Mouse (Mus musculus) midbrain, embryonic 14.5 days (tissue): ENCODE measurements at regions not wholly inside any gene's neighbourhood (a gene's known extent, or its start where the extent isn't known, plus 50 kb on each side); places are given as distances from the start of the nearest gene placed in this dataset.

Source experiments
- ATAC-seq: fragments of 200-750 bp; cut with Nextera tagmentation; 2 replicates; pipeline ENCODE4 v1.8.0; 2017; ENCODE audit warnings: moderate number of reproducible peaks, moderate library complexity; ENCODE audit not compliant: low FRiP score, low TSS enrichment
- DNase-seq: peaks from one replicate; pipeline ENCODE4 v3.0.0-alpha.2; 2015
- H3K27ac ChIP-seq: fragments of 300-500 bp; sonication (generic); replicated peaks from 2 replicates; pipeline ENCODE4 v1.5.1; 2014; ENCODE audit warnings: mild to moderate bottlenecking, low read depth, low read length, moderate library complexity
- H3K27me3 ChIP-seq: fragments of 300-500 bp; sonication (generic); 2 replicates; pipeline ENCODE4 v1.6.1; 2014; ENCODE audit warnings: low read length, control low read depth, mixed read lengths; ENCODE audit not compliant: control insufficient read depth, insufficient read depth
- H3K36me3 ChIP-seq: fragments of 300-500 bp; sonication (generic); 2 replicates; pipeline ENCODE4 v1.6.1; 2014; ENCODE audit warnings: low read length, control low read depth; ENCODE audit not compliant: control insufficient read depth, insufficient read depth
- H3K4me1 ChIP-seq: fragments of 300-500 bp; sonication (generic); 2 replicates; pipeline ENCODE4 v1.6.1; 2014; ENCODE audit warnings: mild to moderate bottlenecking, antibody characterized with exemption, low read length, control low read depth; ENCODE audit not compliant: control insufficient read depth, insufficient read depth
- H3K4me2 ChIP-seq: fragments of 300-500 bp; sonication (generic); 2 replicates; pipeline ENCODE4 v1.6.1; 2014; ENCODE audit warnings: mild to moderate bottlenecking, low read length, moderate library complexity
- H3K4me3 ChIP-seq: fragments of 300-500 bp; sonication (generic); replicated peaks from 2 replicates; pipeline ENCODE4 v1.5.1; 2014; ENCODE audit warnings: low read depth, low read length
- H3K9ac ChIP-seq: fragments of 300-500 bp; sonication (generic); replicated peaks from 2 replicates; pipeline ENCODE4 v1.6.1; 2014; ENCODE audit warnings: mild to moderate bottlenecking, low read length, moderate library complexity
- H3K9me3 ChIP-seq: fragments of 300-500 bp; sonication (generic); 2 replicates; pipeline ENCODE4 v1.6.1; 2016; ENCODE audit warnings: low read length, control low read depth, mixed read lengths; ENCODE audit not compliant: control insufficient read depth
- WGBS: fragments of 180-500 bp; shearing (Covaris S2); extraction: QIAGEN DNeasy Blood & Tissue Kit; methylation state at CpG from one replicate; pipeline ENCODE4 v1.1.7; 2014; 5-methylcytosine and 5-hydroxymethylcytosine counted together

DNA sequence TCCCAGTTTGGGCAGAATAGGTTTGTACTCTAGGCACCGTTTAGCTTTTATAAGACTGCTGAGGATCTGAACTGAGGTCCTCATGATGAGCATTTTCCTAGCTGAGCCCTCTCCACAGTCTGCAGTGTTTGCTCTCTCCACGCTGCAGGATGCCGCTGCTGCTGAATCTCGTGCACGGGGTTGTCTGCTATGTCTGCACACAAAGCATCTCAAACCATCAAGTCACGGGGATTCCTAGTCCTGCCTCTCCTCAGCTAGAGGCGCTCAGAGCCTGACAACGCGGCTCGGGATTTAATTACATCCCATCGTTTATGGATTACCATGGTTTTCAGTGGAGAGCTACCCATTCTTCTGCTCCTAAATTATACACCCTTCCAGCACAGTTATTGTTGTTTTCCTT, 175.6 kb downstream of the Rnf144b start:
- H3K36me3 ChIP-seq, result no peaks in the 10 kb centered on the region
- H3K4me3 ChIP-seq, result no peak overlapping the region
- H3K27me3 ChIP-seq, result no peaks in the 10 kb centered on the region
- H3K4me1 ChIP-seq, result no peaks in the 10 kb centered on the region
- 31% methylated on average over 11 of the region's 11 CpGs for WGBS
- ATAC-seq (no peak), DNase-seq (peak; percentile 58)
- H3K9me3 ChIP-seq, result 0 out of 2 replicates have a peak, but pooled peaks cover 3% of the 10 kb centered on the region
- no peak overlapping the region for H3K27ac ChIP-seq
- H3K9ac ChIP-seq, result no peak overlapping the region
- no peak overlapping the region for H3K4me2 ChIP-seq

DNA sequence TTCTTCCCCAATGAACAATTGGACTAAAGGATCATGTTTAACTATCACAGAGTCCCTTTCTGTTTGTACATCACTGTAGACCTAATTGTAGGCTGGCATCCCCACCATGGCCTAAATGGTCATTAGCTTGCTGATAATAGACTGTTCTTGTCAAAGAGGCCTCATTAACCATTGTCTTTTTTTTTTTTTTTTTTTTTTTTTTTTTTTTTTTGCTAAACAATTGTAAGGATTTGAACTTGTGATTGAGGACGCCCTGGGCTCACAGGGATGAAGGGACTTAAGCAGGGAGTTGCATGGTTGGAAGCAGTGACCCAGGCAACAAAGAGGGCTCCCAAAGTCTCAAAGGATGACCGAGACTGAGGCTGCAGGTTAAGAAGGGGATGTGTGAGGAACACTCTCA, 178.0 kb downstream of the Rnf144b start:
- 54% methylated on average over 2 of the region's 2 CpGs for WGBS

DNA sequence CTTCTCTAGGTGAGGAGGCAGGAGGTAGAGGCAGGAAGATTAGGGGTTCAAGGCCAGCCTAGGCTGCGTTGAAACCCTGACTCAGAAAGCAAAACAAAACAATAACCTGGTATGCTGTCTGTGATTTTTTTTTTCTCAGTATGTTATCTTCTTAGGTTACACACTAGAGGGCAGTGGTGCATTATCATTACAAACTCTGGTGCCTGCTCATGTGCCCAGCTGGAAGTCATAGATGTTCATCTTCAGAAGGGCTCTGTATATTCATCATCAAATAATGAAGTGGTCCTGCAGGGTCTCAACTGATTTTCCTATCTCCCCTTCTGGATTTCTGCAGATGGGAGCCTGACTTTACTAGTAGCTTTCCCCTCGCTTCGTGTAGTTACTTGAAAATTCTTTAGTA, 178.6 kb downstream of the Rnf144b start:
- H3K27me3 ChIP-seq, result no peaks in the 10 kb centered on the region
- H3K9me3 ChIP-seq, result 0 out of 2 replicates have a peak, but pooled peaks cover 3% of the 10 kb centered on the region
- no peak for ATAC-seq
- no peak overlapping the region for H3K27ac ChIP-seq
- peak; percentile 85 for DNase-seq
- H3K36me3 ChIP-seq, result no peaks in the 10 kb centered on the region
- no peak overlapping the region for H3K4me3 ChIP-seq
- H3K4me2 ChIP-seq, result no peak overlapping the region
- H3K4me1 ChIP-seq, result no peaks in the 10 kb centered on the region
- WGBS, result 63% methylated on average over 3 of the region's 3 CpGs
- H3K9ac ChIP-seq, result no peak overlapping the region

More for the DNA sequence above, 178.0 kb downstream of the Rnf144b start:
- no peak overlapping the region for H3K27ac ChIP-seq
- ATAC-seq, result no peak
- H3K4me1 ChIP-seq, result no peaks in the 10 kb centered on the region
- no peak overlapping the region for H3K4me2 ChIP-seq
- H3K9me3 ChIP-seq, result 0 out of 2 replicates have a peak, but pooled peaks cover 3% of the 10 kb centered on the region
- DNase-seq, result no peak
- no peaks in the 10 kb centered on the region for H3K36me3 ChIP-seq
- H3K9ac ChIP-seq, result no peak overlapping the region
- H3K27me3 ChIP-seq, result no peaks in the 10 kb centered on the region
- no peak overlapping the region for H3K4me3 ChIP-seq

DNA sequence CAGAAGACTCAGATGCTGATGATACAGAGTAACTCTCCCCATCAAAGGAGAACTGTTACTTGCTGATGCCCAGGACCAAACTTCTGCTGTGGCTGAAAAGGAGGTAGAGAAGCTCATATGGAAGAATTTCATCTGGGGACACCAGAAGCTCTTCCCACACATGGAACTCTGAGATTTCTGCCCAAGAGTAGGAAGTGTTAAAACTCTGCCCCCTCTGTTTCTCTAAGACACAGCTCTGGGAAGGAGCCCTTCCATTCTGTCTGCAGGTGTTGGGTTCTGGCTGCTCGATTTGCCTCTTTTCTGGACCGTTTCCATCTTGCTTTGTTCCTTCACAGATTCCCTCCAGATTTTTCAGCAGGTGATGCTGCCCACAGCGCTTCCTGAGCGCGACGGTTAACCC, 187.0 kb downstream of the Rnf144b start:
- ATAC-seq, result no peak
- DNase-seq, result no peak
- 95% methylated on average over 6 of the region's 6 CpGs for WGBS
- Histone ChIP-seq H3K4me1 (peaks cover 6% of the 10 kb centered on the region; the same call in 1 of the 2 replicates), H3K9ac (no peak overlapping the region), H3K9me3 (no peaks in the 10 kb centered on the region), H3K27ac (no peak overlapping the region), H3K4me3 (no peak overlapping the region), H3K36me3 (no peaks in the 10 kb centered on the region), H3K4me2 (no peak overlapping the region), H3K27me3 (no peaks in the 10 kb centered on the region)

DNA sequence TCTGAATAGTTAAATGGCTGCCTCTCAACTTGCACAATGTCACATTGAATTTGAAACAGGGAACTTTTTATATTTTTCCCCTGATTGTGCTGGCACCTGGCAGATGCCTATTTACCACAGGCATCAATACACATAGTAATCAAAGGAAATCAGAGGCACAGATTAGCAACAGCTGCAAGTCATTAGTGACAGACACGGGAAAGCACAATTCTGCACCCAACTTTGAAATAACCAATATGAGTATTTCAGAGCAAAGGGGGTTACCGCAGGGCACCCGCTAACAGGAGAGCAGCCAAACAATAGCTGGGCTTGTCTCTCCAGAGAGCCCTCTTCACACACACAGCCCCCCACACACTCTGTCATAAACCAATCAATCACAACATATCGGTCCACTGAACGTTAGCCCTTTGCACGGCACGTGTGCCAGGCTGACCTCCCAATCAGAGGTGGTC, 188.3 kb downstream of the Rnf144b start:
- no peak overlapping the region for H3K4me2 ChIP-seq
- H3K4me3 ChIP-seq, result no peak overlapping the region
- H3K27me3 ChIP-seq, result no peaks in the 10 kb centered on the region
- H3K36me3 ChIP-seq, result no peaks in the 10 kb centered on the region
- peaks cover 6% of the 10 kb centered on the region; the same call in 1 of the 2 replicates for H3K4me1 ChIP-seq
- no peak for DNase-seq
- no peaks in the 10 kb centered on the region for H3K9me3 ChIP-seq
- 45% methylated on average over 7 of the region's 7 CpGs for WGBS
- H3K27ac ChIP-seq, result no peak overlapping the region
- no peak overlapping the region for H3K9ac ChIP-seq
- ATAC-seq, result no peak

DNA sequence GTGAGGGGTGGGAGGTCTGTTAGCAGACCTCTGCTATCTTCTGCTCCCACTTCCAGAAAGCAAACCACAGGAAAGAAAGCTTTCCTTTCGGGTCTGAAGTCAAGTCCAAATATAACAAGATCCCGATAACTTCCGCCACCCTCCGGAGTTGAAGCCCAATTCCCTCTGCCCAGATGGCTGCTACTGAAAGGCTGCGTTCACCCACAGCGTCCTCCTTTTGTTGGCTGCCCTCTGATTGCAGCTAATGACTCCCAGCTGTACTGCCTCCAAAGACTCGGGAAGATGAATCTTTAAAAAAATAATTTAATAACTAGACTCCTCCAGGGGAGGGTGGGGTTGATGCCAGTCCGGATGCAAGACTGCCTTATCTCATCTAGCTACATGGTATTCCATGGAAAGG, 197.1 kb downstream of the Rnf144b start:
- Histone ChIP-seq H3K27me3 (no peaks in the 10 kb centered on the region), H3K36me3 (no peaks in the 10 kb centered on the region), H3K4me1 (no peaks in the 10 kb centered on the region), H3K9me3 (no peaks in the 10 kb centered on the region), H3K9ac (no peak overlapping the region), H3K4me3 (no peak overlapping the region), H3K4me2 (no peak overlapping the region), H3K27ac (no peak overlapping the region)
- DNase-seq, result no peak
- WGBS, result 80% methylated on average over 8 of the region's 8 CpGs
- ATAC-seq, result no peak

DNA sequence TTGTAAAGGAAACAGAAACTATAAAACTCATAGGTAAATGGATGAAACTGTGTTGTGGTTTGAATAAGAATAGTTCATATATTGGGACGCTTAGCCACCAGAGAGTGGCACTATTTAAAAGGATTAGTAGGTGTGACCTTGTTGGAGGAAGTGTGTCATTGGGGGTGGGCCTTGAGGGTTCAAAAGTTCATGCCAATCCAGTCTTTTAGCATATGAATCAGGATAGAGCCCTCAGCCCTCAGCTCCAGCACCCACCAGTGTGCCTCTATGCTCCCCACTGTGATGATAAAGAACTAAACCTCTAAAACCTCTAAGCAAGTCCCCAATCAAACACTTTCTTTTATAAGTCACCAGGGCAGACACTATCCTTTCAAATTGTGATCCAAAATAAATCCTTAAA, 199.4 kb downstream of the Rnf144b start:
- no peak overlapping the region for H3K9ac ChIP-seq

DNA sequence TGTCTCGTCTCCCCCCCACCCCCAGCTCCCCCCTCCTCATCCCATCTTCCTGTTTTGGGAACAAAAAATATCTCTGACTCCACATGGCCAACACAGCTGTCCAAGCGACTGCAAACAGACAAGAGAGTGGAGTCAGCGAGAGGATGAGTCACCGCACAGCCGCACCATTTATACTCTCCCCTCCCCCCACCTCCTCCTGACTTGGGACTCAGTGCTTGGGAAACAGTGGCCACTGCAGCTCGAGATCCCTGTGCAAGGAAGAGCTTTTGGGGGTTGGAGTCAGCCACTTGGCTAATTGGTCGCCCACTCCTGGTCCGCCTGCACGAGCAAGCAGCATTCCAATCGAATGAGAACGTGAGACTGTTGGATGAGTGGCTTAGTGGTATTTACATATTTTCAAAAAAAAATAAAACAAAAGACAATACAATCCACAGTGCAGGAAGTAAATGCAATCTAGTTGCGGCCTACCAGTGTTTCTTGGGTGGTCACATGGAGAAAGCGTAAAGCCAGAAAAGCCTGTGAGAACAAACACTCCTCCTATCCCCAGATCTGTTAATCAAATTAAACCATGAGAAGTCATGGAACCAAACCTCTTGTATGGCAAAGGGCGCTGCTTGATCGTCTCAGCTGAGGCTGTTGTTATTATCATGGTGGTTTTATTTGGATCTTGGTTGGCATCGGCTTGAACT, 213.7 kb downstream of the Rnf144b start:
- Histone ChIP-seq H3K4me2 (no peak overlapping the region), H3K4me1 (no peaks in the 10 kb centered on the region), H3K27ac (no peak overlapping the region), H3K27me3 (no peaks in the 10 kb centered on the region), H3K4me3 (no peak overlapping the region), H3K9ac (no peak overlapping the region), H3K9me3 (no peaks in the 10 kb centered on the region), H3K36me3 (no peaks in the 10 kb centered on the region)
- no peak for ATAC-seq
- 73% methylated on average over 16 of the region's 16 CpGs for WGBS
- DNase-seq, result no peak

More for the DNA sequence above, 199.4 kb downstream of the Rnf144b start:
- Histone ChIP-seq H3K36me3 (no peaks in the 10 kb centered on the region), H3K9me3 (no peaks in the 10 kb centered on the region), H3K4me3 (no peak overlapping the region), H3K27ac (no peak overlapping the region), H3K4me2 (no peak overlapping the region), H3K4me1 (no peaks in the 10 kb centered on the region), H3K27me3 (no peaks in the 10 kb centered on the region)
- 63% methylated on average over 1 of the region's 1 CpGs for WGBS
- DNase-seq (no peak), ATAC-seq (no peak)

DNA sequence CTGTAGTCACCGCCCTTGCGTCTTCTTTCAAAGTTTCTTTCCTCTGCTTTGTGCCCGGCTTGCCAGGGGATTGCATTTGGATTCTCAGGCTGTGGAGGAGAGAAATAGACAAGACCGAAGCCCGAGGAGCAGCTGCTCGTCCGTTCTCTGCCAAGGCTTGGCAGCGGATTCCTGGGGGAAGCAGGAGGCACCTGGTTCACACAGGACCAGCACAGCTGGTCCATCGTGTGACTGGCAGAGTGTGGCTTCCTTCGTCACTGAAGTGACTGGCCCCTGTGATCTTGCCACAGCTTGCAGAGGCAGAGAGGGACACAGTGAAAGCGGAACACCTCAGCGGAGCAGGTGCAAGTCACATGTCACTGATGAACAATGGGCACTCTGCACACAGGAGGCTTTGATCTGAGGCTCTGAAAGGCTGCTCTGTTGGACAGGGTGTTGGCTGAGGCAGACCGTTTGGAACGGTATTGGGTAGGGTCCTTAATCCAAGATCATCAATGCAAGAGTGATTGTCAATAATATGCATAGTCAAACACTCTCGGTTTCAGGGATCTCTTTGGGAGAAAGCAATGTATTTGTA, 214.5 kb downstream of the Rnf144b start:
- DNase-seq (peak; percentile 37), ATAC-seq (no peak; the same call in 1 of the 2 replicates)
- H3K27ac ChIP-seq, result no peak overlapping the region
- no peaks in the 10 kb centered on the region for H3K27me3 ChIP-seq
- H3K4me3 ChIP-seq, result no peak overlapping the region
- no peaks in the 10 kb centered on the region for H3K36me3 ChIP-seq
- no peak overlapping the region for H3K9ac ChIP-seq
- no peaks in the 10 kb centered on the region for H3K9me3 ChIP-seq
- no peaks in the 10 kb centered on the region for H3K4me1 ChIP-seq
- WGBS, result 74% methylated on average over 15 of the region's 15 CpGs
- no peak overlapping the region for H3K4me2 ChIP-seq
